Mouse (Mus musculus) urinary bladder, postnatal 10 days (tissue): ENCODE results near the gene Usp42.

Experiments
- DNase-seq: peaks from one replicate; pipeline ENCODE4 v3.0.0; 2022; ENCODE audit warnings: low spot score

The Usp42 gene

GRCm38 (mm10) chr5:143732180-143732891 lies at the start of gene Usp42:
TSS of gene Usp42 (minus strand) at chr5:143732280.
- DNase-seq, result peak; percentile 84

GRCm38 (mm10) chr5:143760508-143760907 lies 28.4 kb upstream of the Usp42 start:
- no peak for DNase-seq

- no peak for DNase-seq
Observed at GRCm38 (mm10) chr5:143759554-143759953, 27.5 kb upstream of the Usp42 start.

DNA sequence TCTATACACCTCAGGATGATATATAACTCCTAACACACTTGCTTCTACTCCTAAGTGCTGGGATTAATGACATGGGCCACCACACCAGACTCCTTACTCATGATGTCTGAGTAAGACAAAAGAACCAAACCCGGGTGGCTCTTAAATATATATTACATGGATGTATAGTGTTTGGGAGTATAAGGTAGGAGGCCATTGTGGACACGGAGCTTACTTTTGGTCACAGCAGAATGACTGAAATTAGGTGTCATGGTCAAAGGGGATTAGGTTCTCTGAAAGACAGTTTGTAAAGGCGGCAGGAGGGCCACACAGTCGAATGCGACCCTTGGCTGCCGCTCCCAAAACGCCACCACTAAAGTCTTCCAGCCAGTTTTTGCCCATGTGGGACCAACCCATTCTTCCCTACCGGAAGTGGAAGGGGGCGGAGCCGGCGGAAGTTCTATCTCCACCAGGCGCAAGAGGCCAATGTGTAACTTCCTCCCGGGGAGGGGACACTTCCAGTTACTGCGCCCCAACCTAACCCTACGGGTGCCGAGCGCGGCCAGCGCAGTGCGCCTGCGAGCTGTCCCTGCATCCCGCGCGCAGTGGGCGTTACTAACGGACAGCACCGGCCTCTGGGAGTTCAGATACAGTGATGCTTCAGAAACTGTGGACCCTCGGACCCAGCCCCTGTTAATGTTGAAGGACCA lies 25.8 kb upstream of the Usp42 start:
- DNase-seq, result peak; percentile 57

GRCm38 (mm10) chr5:143755529-143756141 lies 23.6 kb upstream of the Usp42 start:
- no peak for DNase-seq

- DNase-seq, result no peak
Observed at GRCm38 (mm10) chr5:143749630-143750208, 17.6 kb upstream of the Usp42 start.

- DNase-seq, result no peak
Observed at GRCm38 (mm10) chr5:143731483-143732112, 482 bp downstream of the Usp42 start.

- DNase-seq, result no peak
Observed at GRCm38 (mm10) chr5:143730915-143731314, 1.2 kb downstream of the Usp42 start.

DNA sequence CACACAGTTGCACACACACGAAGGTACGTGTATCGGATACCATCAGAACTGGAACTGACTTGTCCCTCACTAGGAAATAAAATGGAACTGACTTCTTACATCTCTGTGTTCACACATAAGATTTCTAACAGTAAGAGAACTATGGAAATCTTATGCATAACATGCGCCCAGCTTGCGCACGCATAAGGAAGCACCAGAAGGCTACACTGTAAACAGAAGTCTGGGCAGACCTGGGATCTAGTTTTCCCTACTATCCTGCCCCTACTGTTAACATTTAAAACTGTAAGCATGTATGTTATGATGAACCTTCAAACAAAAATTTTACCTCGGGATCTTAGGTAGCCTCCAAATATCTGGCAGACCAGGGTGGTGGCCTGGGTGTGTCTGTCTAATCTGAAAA lies 10.1 kb downstream of the Usp42 start:
- no peak for DNase-seq

GRCm38 (mm10) chr5:143712011-143712800 lies 19.9 kb downstream of the Usp42 start:
- no peak for DNase-seq

- DNase-seq, result no peak
Observed at GRCm38 (mm10) chr5:143711326-143711725, 20.8 kb downstream of the Usp42 start.

GRCm38 (mm10) chr5:143706822-143707200 lies 25.3 kb downstream of the Usp42 start:
- no peak for DNase-seq

DNA sequence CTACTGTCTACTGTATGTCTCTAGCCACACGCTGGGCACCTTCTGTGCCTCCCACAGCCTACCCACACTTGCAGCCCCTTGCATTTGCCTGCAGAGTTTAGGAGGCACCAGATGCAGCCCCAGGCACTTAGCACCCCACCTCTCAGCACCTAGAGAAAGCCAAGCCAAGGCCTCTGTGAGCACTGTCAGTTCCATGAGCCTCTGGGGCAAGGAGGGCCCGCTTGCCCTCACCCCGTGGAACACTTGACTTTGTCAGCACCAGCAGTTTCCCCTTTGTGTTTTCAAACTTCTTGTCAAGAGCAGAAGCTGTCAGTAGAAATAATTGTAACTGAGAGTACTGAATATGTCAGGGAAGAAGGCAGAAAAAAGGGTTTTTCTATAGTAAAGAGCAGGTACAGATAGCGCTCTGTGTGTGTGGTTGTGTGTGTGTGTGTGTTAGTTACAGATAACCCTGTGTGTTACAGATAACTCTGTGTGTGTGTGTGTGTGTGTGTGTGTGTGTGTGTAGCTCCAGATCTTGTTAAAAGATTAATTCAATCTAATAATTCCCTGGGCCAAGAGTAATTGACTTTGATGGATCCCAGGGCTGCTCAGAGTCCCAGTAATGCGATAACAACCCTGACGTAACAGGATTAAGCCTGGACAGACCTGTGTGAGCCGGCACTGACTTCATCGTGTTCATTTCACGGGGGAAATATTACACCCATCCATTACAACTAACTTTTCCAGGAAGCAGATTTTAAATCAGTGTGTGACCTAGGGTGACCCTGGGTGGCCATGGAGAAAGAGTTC lies 25.9 kb downstream of the Usp42 start:
- no peak for DNase-seq

- no peak for DNase-seq
Observed at GRCm38 (mm10) chr5:143705659-143705982, 26.5 kb downstream of the Usp42 start.

- DNase-seq, result no peak
Observed at GRCm38 (mm10) chr5:143704875-143705658, 27.0 kb downstream of the Usp42 start.

DNA sequence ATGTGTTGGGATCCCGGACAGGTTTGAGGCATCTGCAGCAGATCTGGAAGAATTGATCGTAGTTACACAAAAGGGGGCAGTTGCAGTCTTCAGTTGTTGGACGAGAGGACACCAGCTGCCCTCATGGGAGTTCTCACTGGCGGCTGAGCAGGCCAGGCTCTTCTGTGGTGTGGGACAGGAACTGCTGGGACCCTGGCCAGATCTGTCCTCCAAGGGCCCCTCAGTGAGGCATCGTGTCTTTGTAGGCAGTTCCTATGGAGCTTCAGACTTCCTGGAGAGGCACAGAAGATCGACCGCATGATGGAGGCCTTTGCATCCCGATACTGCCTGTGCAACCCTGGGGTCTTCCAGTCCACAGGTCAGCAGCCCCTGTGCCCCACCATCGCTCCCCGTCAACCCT lies 31.0 kb downstream of the Usp42 start:
- DNase-seq, result no peak

DNA sequence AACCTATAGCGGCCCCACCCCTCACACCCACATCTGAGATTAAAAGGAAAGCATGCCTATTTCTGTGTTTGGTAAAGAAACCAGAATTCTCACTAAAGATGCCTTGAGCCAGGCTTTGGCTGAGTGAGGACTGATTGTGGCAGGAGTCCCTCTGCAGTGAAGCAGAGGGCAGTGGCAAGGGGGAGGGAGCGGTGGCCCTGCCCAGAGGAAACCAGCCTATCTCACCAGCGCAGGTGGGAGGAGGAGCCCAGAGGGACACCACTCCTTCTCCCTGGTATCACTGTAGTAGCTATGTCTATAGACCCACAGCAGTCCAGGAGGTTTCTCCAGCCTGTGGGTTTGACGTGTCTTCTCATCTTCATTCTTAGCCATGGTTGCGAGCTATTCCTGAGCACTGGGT lies 31.8 kb downstream of the Usp42 start:
- DNase-seq, result no peak

- DNase-seq, result no peak
Observed at GRCm38 (mm10) chr5:143698454-143698853, 33.6 kb downstream of the Usp42 start.

GRCm38 (mm10) chr5:143696323-143696722 lies 35.8 kb downstream of the Usp42 start:
- no peak for DNase-seq

DNA sequence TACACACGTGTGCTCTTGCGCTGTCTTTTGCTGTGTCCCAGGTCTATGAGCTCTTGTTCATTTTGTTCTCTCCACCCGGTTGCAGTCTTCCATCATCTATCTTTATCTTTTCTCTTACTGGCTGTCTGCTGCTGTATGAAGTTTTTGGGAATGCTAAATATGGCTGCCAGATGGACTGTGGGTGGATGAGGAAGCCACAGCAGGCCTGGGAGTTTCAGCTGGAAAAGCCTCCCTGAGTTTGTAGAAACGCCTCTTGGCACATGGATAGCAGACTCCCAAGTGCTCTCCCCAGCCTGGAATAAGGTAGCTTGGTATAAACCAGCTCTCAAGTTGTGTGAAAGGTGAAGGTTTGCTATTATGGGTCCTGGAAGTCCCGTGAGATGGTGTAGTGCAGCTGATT lies 41.2 kb downstream of the Usp42 start:
- no peak for DNase-seq
